Comparison of ENCODE assay signal across 10 mouse cellular contexts in genomic region chr6:127374464-127375143, GRCm38 (mm10).
DNase-seq lines count a peak whose midpoint lies in the region; ATAC-seq and TF ChIP-seq lines count a peak whose summit lies in the region.
"Had no signal": no experiment of that assay in that cellular context is flagged by ENCODE, and none has a peak within 500 bp of the region (broad histone marks: within the 10 kb centered on the region; RNA-seq: fewer than 3 reads in every experiment).

No protein-coding gene starts in this region.

- no peak for ATAC-seq in forebrain, embryonic 14.5 days
- ATAC-seq in forebrain, embryonic 16.5 days = no peak
- no peak for ATAC-seq in embryonic facial prominence, embryonic 13.5 days (ENCODE audit: insufficient number of reproducible peaks, insufficient read depth, low FRiP score, low TSS enrichment, low read depth)
- 0 out of 2 replicates have a peak, but pooled peaks have one; percentile 31 for ATAC-seq in heart, postnatal 0 days (ENCODE audit: insufficient read depth, low read depth)
- ATAC-seq in intestine, postnatal 0 days = no peak
- ATAC-seq in frontal cortex, adult (ENCODE audit: low TSS enrichment) = no peak

- in situ Hi-C loops in CH12.LX (cut with MboI; ENCODE audit: low pct_ligation_motif_present, low pct_unique_long_range_greater_than_20kb, low sequenced_read_pairs) = loop anchor here (10.0 kb wide), 1 partner anchor 430 kb away; no protein-coding TSS in a partner anchor

- peak; percentile 22 for DNase-seq in forebrain, embryonic 14.5 days (ENCODE audit: low spot score)
- no peak for DNase-seq in CH12.LX (ENCODE audit: extremely low read depth)
- DNase-seq in heart, postnatal 0 days (ENCODE audit: low spot score) = peak; percentile 27
- no peak for DNase-seq in retina, postnatal 1 day

- H3K27ac ChIP-seq in forebrain, embryonic 14.5 days (ENCODE audit: low read depth, low read length) = no peak overlapping the region
- no peak overlapping the region for H3K27ac ChIP-seq in forebrain, embryonic 16.5 days (ENCODE audit: low read length)
- no peak overlapping the region for H3K27ac ChIP-seq in CH12.LX (ENCODE audit: insufficient read depth, low read depth)
- H3K27ac ChIP-seq in embryonic facial prominence, embryonic 13.5 days = 0 out of 2 replicates have a peak overlapping the region, but pooled peaks have one; percentile 33
- H3K27ac ChIP-seq in heart, postnatal 0 days (ENCODE audit: low read depth) = no peak overlapping the region
- H3K27ac ChIP-seq in intestine, postnatal 0 days (ENCODE audit: low read depth, low read length) = no peak overlapping the region
- H3K27ac ChIP-seq: hindbrain, embryonic 15.5 days; liver, embryonic 15.5 days had no signal

- no peak for TF ChIP-seq POLR2A in CH12.LX (IDR thresholded peaks at IDR 0.05; ENCODE audit: low read depth, low read length)

- TF ChIP-seq CTCF in CH12.LX (conservative IDR thresholded peaks at IDR 0.05 in 1 of 2, IDR thresholded peaks at IDR 0.05 in 1 of 2; ENCODE audit: low read depth in 2 of 2, low read length in 2 of 2) = no peak
- no peak for TF ChIP-seq CTCF in heart, postnatal 0 days (IDR thresholded peaks at IDR 0.05; ENCODE audit: low read depth)
- TF ChIP-seq CTCF in intestine, postnatal 0 days (IDR thresholded peaks at IDR 0.05; ENCODE audit: low read depth) = no peak

- WGBS in forebrain, embryonic 14.5 days = 59% methylated on average over 12 of the region's 12 CpGs
- 52% methylated on average over 12 of the region's 12 CpGs for WGBS in forebrain, embryonic 16.5 days
- 32% methylated on average over 12 of the region's 12 CpGs for WGBS in embryonic facial prominence, embryonic 13.5 days
- WGBS in heart, postnatal 0 days = 10% methylated on average over 12 of the region's 12 CpGs
- WGBS in intestine, postnatal 0 days = 43% methylated on average over 12 of the region's 12 CpGs

- H3K4me3 ChIP-seq in forebrain, embryonic 14.5 days (ENCODE audit: low read depth, low read length) = no peak overlapping the region
- no peak overlapping the region for H3K4me3 ChIP-seq in forebrain, embryonic 16.5 days (replicated peaks; ENCODE audit: low read length)
- no peak overlapping the region for H3K4me3 ChIP-seq in CH12.LX (replicated peaks in 1 of 3; ENCODE audit: low read depth in 2 of 3, low read length in 2 of 3, poor library complexity in 1 of 3)
- no peak overlapping the region for H3K4me3 ChIP-seq in embryonic facial prominence, embryonic 13.5 days
- H3K4me3 ChIP-seq in heart, postnatal 0 days (ENCODE audit: low read depth, low read length) = no peak overlapping the region
- H3K4me3 ChIP-seq in intestine, postnatal 0 days (ENCODE audit: low read depth, low read length) = no peak overlapping the region
- H3K4me3 ChIP-seq: hindbrain, embryonic 15.5 days; liver, embryonic 15.5 days had no signal

- peaks cover 8% of the 10 kb centered on the region for H3K4me1 ChIP-seq in forebrain, embryonic 14.5 days (ENCODE audit: control insufficient read depth, insufficient read depth, low read length)
- peaks cover 11% of the 10 kb centered on the region for H3K4me1 ChIP-seq in forebrain, embryonic 16.5 days (replicated peaks; ENCODE audit: control insufficient read depth, insufficient read depth, low read length)
- H3K4me1 ChIP-seq in CH12.LX (ENCODE audit: control insufficient read depth in 1 of 2, insufficient read depth in 2 of 2) = no peaks in the 10 kb centered on the region
- peaks cover 32% of the 10 kb centered on the region for H3K4me1 ChIP-seq in embryonic facial prominence, embryonic 13.5 days
- H3K4me1 ChIP-seq in heart, postnatal 0 days (ENCODE audit: control insufficient read depth, insufficient read depth) = peaks cover 19% of the 10 kb centered on the region
- H3K4me1 ChIP-seq in intestine, postnatal 0 days (replicated peaks; ENCODE audit: control insufficient read depth, insufficient read depth, low read length) = no peaks in the 10 kb centered on the region

- TF ChIP-seq RAD21 in CH12.LX (IDR thresholded peaks at IDR 0.05; ENCODE audit: low read depth, low read length) = no peak

- no peaks in the 10 kb centered on the region for H3K79me2 ChIP-seq in CH12.LX (replicated peaks; ENCODE audit: control insufficient read depth, extremely low read depth, insufficient read depth, poor library complexity, severe bottlenecking)

- dilution Hi-C loops in CH12.LX (cut with MboI; ENCODE audit: extremely low pct_ligation_motif_present, extremely low pct_unique_long_range_greater_than_20kb, low sequenced_read_pairs) = no loop called here

- no peaks in the 10 kb centered on the region for H3K27me3 ChIP-seq in forebrain, embryonic 14.5 days (replicated peaks; ENCODE audit: control insufficient read depth, insufficient read depth, low read length)
- no peaks in the 10 kb centered on the region for H3K27me3 ChIP-seq in forebrain, embryonic 16.5 days (replicated peaks; ENCODE audit: control insufficient read depth, insufficient read depth, low read length)
- H3K27me3 ChIP-seq in CH12.LX (replicated peaks) = no peaks in the 10 kb centered on the region
- H3K27me3 ChIP-seq in embryonic facial prominence, embryonic 13.5 days = no peaks in the 10 kb centered on the region
- H3K27me3 ChIP-seq in heart, postnatal 0 days (ENCODE audit: control insufficient read depth, insufficient read depth, low read length) = no peaks in the 10 kb centered on the region
- no peaks in the 10 kb centered on the region for H3K27me3 ChIP-seq in intestine, postnatal 0 days (replicated peaks; ENCODE audit: control insufficient read depth, insufficient read depth, low read length)
- H3K27me3 ChIP-seq: hindbrain, embryonic 15.5 days had no signal

- TF ChIP-seq EP300 in CH12.LX (IDR thresholded peaks at IDR 0.05; ENCODE audit: low read length) = no peak
- no peak for TF ChIP-seq EP300 in heart, postnatal 0 days (IDR thresholded peaks at IDR 0.05; ENCODE audit: low read depth)

- no peaks in the 10 kb centered on the region for H3K9me3 ChIP-seq in forebrain, embryonic 14.5 days (replicated peaks; ENCODE audit: control insufficient read depth, low read length)
- no peaks in the 10 kb centered on the region for H3K9me3 ChIP-seq in forebrain, embryonic 16.5 days (ENCODE audit: control insufficient read depth, low read length)
- H3K9me3 ChIP-seq in CH12.LX (replicated peaks; ENCODE audit: low read length) = no peaks in the 10 kb centered on the region
- H3K9me3 ChIP-seq in embryonic facial prominence, embryonic 13.5 days = no peaks in the 10 kb centered on the region
- no peaks in the 10 kb centered on the region for H3K9me3 ChIP-seq in heart, postnatal 0 days (replicated peaks; ENCODE audit: control insufficient read depth, low read length)
- no peaks in the 10 kb centered on the region for H3K9me3 ChIP-seq in intestine, postnatal 0 days (ENCODE audit: control insufficient read depth)
- H3K9me3 ChIP-seq: hindbrain, embryonic 15.5 days; liver, embryonic 15.5 days had no signal

- no peak overlapping the region for H3K9ac ChIP-seq in forebrain, embryonic 14.5 days (ENCODE audit: low read length)
- no peak overlapping the region for H3K9ac ChIP-seq in forebrain, embryonic 16.5 days (replicated peaks; ENCODE audit: low read depth, low read length)
- no peak overlapping the region for H3K9ac ChIP-seq in CH12.LX (ENCODE audit: insufficient read depth, low read depth)
- no peak overlapping the region for H3K9ac ChIP-seq in embryonic facial prominence, embryonic 13.5 days
- H3K9ac ChIP-seq in heart, postnatal 0 days (replicated peaks; ENCODE audit: low read depth, low read length) = no peak overlapping the region
- H3K9ac ChIP-seq in intestine, postnatal 0 days (ENCODE audit: low read depth, low read length) = no peak overlapping the region
- H3K9ac ChIP-seq: hindbrain, embryonic 15.5 days; liver, embryonic 15.5 days had no signal

- H3K36me3 ChIP-seq in forebrain, embryonic 14.5 days (ENCODE audit: control insufficient read depth, insufficient read depth, low read length) = no peaks in the 10 kb centered on the region
- no peaks in the 10 kb centered on the region for H3K36me3 ChIP-seq in forebrain, embryonic 16.5 days (ENCODE audit: control insufficient read depth, insufficient read depth)
- H3K36me3 ChIP-seq in CH12.LX (replicated peaks in 1 of 2; ENCODE audit: control insufficient read depth in 1 of 2, insufficient read depth in 1 of 2, low read length in 1 of 2) = no peaks in the 10 kb centered on the region
- H3K36me3 ChIP-seq in embryonic facial prominence, embryonic 13.5 days = no peaks in the 10 kb centered on the region
- H3K36me3 ChIP-seq in heart, postnatal 0 days (replicated peaks; ENCODE audit: control insufficient read depth, insufficient read depth, low read length) = no peaks in the 10 kb centered on the region
- no peaks in the 10 kb centered on the region for H3K36me3 ChIP-seq in intestine, postnatal 0 days (ENCODE audit: control insufficient read depth, insufficient read depth)
- H3K36me3 ChIP-seq: hindbrain, embryonic 15.5 days; liver, embryonic 15.5 days had no signal

- H3K4me2 ChIP-seq in forebrain, embryonic 14.5 days (ENCODE audit: low read length) = no peak overlapping the region
- H3K4me2 ChIP-seq in forebrain, embryonic 16.5 days (ENCODE audit: low read length) = no peak overlapping the region
- H3K4me2 ChIP-seq in CH12.LX (ENCODE audit: insufficient read depth, low read depth, poor library complexity, severe bottlenecking) = no peak overlapping the region
- no peak overlapping the region for H3K4me2 ChIP-seq in embryonic facial prominence, embryonic 13.5 days
- H3K4me2 ChIP-seq in heart, postnatal 0 days (ENCODE audit: low read depth, low read length) = no peak overlapping the region
- no peak overlapping the region for H3K4me2 ChIP-seq in intestine, postnatal 0 days (replicated peaks; ENCODE audit: low read depth)
- H3K4me2 ChIP-seq: hindbrain, embryonic 15.5 days; liver, embryonic 15.5 days had no signal

TF ChIP-seq in CH12.LX, 34 proteins besides CTCF, POLR2A, EP300 and RAD21:
- TF ChIP-seq USF1 (IDR thresholded peaks at IDR 0.05; ENCODE audit: low read depth, low read length) = no peak
- TF ChIP-seq BHLHE40 (IDR thresholded peaks at IDR 0.05; ENCODE audit: low read depth, low read length) = peak; percentile 60

Comparison
In these comparisons a context has a peak if more than half of its experiments do, and no peak if none do; other contexts are left out.
1. DNase-seq: peak in forebrain, embryonic 14.5 days (single experiment) and heart, postnatal 0 days (single experiment); none in CH12.LX (single experiment) and retina, postnatal 1 day (single experiment).